Mouse (Mus musculus) lung, postnatal 0 days (tissue): ENCODE results near the gene Cox4i2. TPM values are rescaled to one million over a fixed set of nuclear protein-coding genes. Genes with fewer than 3 reads are reported as not detected.

ENCODE experiments used
- ATAC-seq: fragments of 200-750 bp; cut with Nextera tagmentation; 2 replicates; pipeline ENCODE4 v1.8.0; 2017; ENCODE audit warnings: moderate library complexity
- DNase-seq: peaks from one replicate; pipeline ENCODE4 v3.0.0-alpha.2; 2016; ENCODE audit warnings: low spot score
- H3K27ac ChIP-seq: fragments of 300-500 bp; sonication (generic); 2 replicates; pipeline ENCODE4 v1.5.1; 2014; ENCODE audit warnings: antibody characterized with exemption, mild to moderate bottlenecking, low read length, mixed read lengths
- H3K27me3 ChIP-seq: fragments of 300-500 bp; sonication (generic); replicated peaks from 2 replicates; pipeline ENCODE4 v1.6.1; 2014; ENCODE audit warnings: low read length, mixed read lengths; ENCODE audit not compliant: insufficient read depth
- H3K36me3 ChIP-seq: fragments of 300-500 bp; sonication (generic); 2 replicates; pipeline ENCODE4 v1.6.1; 2014; ENCODE audit warnings: low read length, mixed read lengths; ENCODE audit not compliant: insufficient read depth
- H3K4me1 ChIP-seq: fragments of 300-500 bp; sonication (generic); 2 replicates; pipeline ENCODE4 v1.6.1; 2014; ENCODE audit warnings: antibody characterized with exemption, low read depth, low read length, mixed read lengths; ENCODE audit not compliant: insufficient read depth
- H3K4me2 ChIP-seq: fragments of 300-500 bp; sonication (generic); replicated peaks from 2 replicates; pipeline ENCODE4 v1.6.1; 2014; ENCODE audit warnings: low read depth, mild to moderate bottlenecking, low read length, moderate library complexity, mixed read lengths
- H3K4me3 ChIP-seq: fragments of 300-500 bp; sonication (generic); 2 replicates; pipeline ENCODE4 v1.5.1; 2014; ENCODE audit warnings: low read depth, low read length
- H3K9ac ChIP-seq: fragments of 300-500 bp; sonication (generic); replicated peaks from 2 replicates; pipeline ENCODE4 v1.6.1; 2014; ENCODE audit warnings: low read depth, mild to moderate bottlenecking
- H3K9me3 ChIP-seq: fragments of 300-500 bp; sonication (generic); 2 replicates; pipeline ENCODE4 v1.6.1; 2016; ENCODE audit warnings: low read length, mixed read lengths
- CTCF ChIP-seq: IDR thresholded peaks from 2 replicates; pipeline ENCODE4 v1.5.1; 2016; ENCODE audit warnings: antibody characterized with exemption, mild to moderate bottlenecking
- EP300 ChIP-seq: IDR thresholded peaks from 2 replicates; pipeline ENCODE4 v1.6.1; 2016; ENCODE audit warnings: antibody characterized with exemption, mild to moderate bottlenecking, control low read depth
- WGBS: fragments of 180-500 bp; shearing (Covaris S2); extraction: QIAGEN DNeasy Blood & Tissue Kit; methylation state at CpG from one replicate; pipeline ENCODE4 v1.1.7; 2014; 5-methylcytosine and 5-hydroxymethylcytosine counted together
- polyA plus RNA-seq: library from polyadenylated mRNA; unstranded; fragments of >200 nt; fragmentation: Nextera tagmentation; extraction: Ambion mirVana; gene quantifications from 2 replicates; pipeline ENCODE4 v1.2.1, GENCODE M21; 2015

Gene Cox4i2
- polyA plus RNA-seq, 1 experiment from 2014 or later = 228 TPM

- no peaks in the 10 kb centered on the region for H3K27me3 ChIP-seq
- H3K36me3 ChIP-seq = no peaks in the 10 kb centered on the region
- ATAC-seq (peak; percentile 70), DNase-seq (peak; percentile 98)
- TF ChIP-seq CTCF (no peak), EP300 (peak; percentile 98)
- H3K4me2 ChIP-seq = peak overlapping the region; percentile 29; the same call in 1 of the 2 replicates
- H3K4me1 ChIP-seq = peaks cover 12% of the 10 kb centered on the region; the same call in 1 of the 2 replicates
- no peak overlapping the region for H3K9ac ChIP-seq
- peak overlapping the region; percentile 97 for H3K27ac ChIP-seq
- H3K9me3 ChIP-seq = no peaks in the 10 kb centered on the region
- no peak overlapping the region for H3K4me3 ChIP-seq
- 14% methylated on average over 13 of the region's 14 CpGs for WGBS
These were observed 12.6 kb upstream of the Cox4i2 start for GRCm38 (mm10) chr2:152741153-152742041.

DNA sequence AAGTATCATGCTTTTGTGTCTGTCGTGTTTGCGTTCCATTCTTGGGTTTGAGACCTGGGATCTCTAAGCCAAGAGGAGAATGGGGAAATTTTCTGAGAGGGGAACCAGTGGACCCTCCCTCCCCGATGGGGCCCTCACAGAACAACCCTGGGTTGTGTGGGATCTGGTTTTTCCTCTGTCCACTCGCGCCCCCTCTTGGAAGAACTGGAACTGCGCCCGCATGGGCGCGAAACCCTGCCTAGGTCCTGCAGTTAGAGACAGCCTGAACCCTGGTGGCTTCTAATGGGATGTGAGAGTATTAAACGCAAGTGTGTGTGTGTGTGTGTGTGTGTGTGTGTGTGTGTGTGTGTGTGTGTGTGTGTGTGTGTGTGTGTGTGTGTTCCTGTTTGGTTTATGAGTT, 11.5 kb upstream of the Cox4i2 start:
- H3K9me3 ChIP-seq = no peaks in the 10 kb centered on the region
- H3K27me3 ChIP-seq = no peaks in the 10 kb centered on the region
- TF ChIP-seq CTCF (peak; percentile 87), EP300 (no peak; the same call in 1 of the 2 replicates)
- peak overlapping the region; percentile 97 for H3K27ac ChIP-seq
- peaks cover 12% of the 10 kb centered on the region; the same call in 1 of the 2 replicates for H3K4me1 ChIP-seq
- ATAC-seq = peak; percentile 37
- 22% methylated on average over 9 of the region's 10 CpGs for WGBS
- peak overlapping the region; percentile 29; the same call in 1 of the 2 replicates for H3K4me2 ChIP-seq
- H3K36me3 ChIP-seq = no peaks in the 10 kb centered on the region
- H3K4me3 ChIP-seq = no peak overlapping the region
- peak; percentile 89 for DNase-seq
- no peak overlapping the region for H3K9ac ChIP-seq

DNA sequence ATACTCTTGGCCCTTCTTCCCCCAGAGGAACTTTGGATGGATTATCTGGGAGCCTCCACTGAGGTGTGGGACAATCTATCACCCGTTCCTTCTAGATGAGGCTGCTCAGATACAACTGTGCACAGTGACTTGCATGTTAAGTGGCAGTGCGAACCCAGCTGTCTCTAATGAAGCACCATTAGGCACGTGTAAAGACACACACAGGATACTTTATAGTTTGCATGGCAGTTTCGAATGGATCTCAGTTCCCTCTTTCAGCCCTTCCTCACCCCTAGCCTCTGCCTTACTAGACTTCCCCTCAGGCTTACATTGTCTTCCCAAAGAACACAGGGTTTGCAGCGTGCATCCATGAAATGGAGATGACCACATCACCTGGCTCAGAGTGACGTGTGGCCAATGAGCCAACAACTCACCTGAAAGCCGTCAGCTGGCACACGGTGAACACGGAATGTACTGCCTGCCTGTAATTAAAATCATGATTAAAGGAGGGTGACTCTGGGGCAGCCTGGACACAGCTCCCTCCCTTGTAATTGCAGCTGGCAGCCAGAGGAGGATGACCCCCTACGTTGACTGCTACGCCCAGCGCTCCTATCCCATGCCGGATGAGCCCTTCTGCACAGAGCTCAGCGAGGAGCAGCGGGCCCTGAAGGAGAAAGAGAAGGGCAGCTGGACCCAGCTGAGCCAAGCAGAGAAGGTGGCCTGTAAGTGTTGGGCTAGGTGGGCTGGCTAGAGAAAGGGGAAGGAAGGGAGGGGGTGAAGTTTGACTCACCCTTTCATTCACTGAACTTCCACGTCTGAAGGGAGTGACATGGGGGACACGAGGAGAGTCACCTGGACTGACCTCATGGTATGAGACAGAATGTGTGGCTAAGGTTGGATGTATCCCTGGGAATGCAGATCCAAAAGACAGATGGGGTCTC, 2.8 kb downstream of the Cox4i2 start:
- Histone ChIP-seq H3K36me3 (no peaks in the 10 kb centered on the region), H3K4me1 (peaks cover 8% of the 10 kb centered on the region; the same call in 1 of the 2 replicates), H3K9ac (no peak overlapping the region), H3K27me3 (no peaks in the 10 kb centered on the region), H3K9me3 (no peaks in the 10 kb centered on the region), H3K27ac (no peak overlapping the region), H3K4me2 (no peak overlapping the region), H3K4me3 (no peak overlapping the region)
- whole genome bisulfite sequencing = 81% methylated on average over 17 of the region's 17 CpGs
- ATAC-seq (no peak), DNase-seq (no peak)
- TF ChIP-seq CTCF = no peak
- no peak for TF ChIP-seq EP300

GRCm38 (mm10) chr2:152757478-152757877, 3.5 kb downstream of the Cox4i2 start:
- Histone ChIP-seq H3K4me1 (peaks cover 8% of the 10 kb centered on the region; the same call in 1 of the 2 replicates), H3K9ac (no peak overlapping the region), H3K27me3 (no peaks in the 10 kb centered on the region), H3K27ac (no peak overlapping the region), H3K9me3 (no peaks in the 10 kb centered on the region), H3K36me3 (no peaks in the 10 kb centered on the region), H3K4me3 (no peak overlapping the region), H3K4me2 (no peak overlapping the region)
- 41% methylated on average over 2 of the region's 2 CpGs for WGBS
- ATAC-seq = no peak
- TF ChIP-seq CTCF (no peak), EP300 (no peak)
- no peak for DNase-seq

DNA sequence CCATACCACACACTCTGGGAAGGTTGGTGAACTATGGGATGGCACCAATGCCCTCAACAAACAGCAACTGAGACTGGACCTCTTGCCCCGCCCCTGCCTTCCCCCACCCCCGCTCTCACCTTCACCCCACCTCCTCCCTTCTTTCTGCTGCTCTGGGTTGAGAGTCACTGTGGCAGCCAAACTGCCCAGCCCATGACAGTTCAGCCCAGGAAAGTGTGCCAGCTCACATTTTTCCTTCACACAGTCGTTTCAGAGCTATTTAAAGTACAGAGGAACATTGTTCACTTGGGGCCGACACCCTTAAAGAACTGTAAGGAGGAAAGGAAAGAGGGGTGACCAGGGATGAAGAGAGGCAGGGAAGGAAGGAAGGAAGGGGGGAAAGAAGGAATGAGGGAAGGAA, 4.4 kb downstream of the Cox4i2 start:
- H3K4me1 ChIP-seq = peaks cover 8% of the 10 kb centered on the region; the same call in 1 of the 2 replicates
- H3K27me3 ChIP-seq = no peaks in the 10 kb centered on the region
- DNase-seq = no peak
- H3K36me3 ChIP-seq = no peaks in the 10 kb centered on the region
- H3K4me3 ChIP-seq = no peak overlapping the region
- H3K4me2 ChIP-seq = no peak overlapping the region
- TF ChIP-seq EP300 (no peak), CTCF (no peak)
- WGBS = 17% methylated on average over 4 of the region's 4 CpGs
- no peak overlapping the region for H3K9ac ChIP-seq
- ATAC-seq = peak; percentile 43
- no peaks in the 10 kb centered on the region for H3K9me3 ChIP-seq
- no peak overlapping the region for H3K27ac ChIP-seq

DNA sequence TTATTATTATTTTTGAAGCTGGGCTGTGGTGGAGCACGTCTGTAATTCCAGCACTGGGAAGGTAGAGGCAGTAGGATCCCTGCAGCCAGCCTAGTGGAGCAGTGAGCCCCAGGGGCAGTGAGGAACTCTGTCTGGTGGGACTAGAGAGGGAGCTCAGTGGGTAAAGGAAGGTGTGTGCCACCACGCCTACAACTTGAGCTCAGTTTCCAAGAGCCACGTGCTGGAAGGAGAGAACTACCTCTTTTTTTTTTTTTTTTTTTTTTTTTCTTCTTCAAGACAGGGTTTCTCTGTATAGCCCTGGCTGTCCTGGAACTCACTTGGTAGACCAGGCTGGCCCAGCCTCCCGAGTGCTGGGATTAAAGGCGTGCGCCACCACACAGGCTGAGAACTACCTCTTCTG, 9.3 kb downstream of the Cox4i2 start:
- Histone ChIP-seq H3K9me3 (no peaks in the 10 kb centered on the region), H3K27ac (peak overlapping the region; percentile 73; the same call in 1 of the 2 replicates), H3K4me1 (peaks cover 11% of the 10 kb centered on the region), H3K36me3 (no peaks in the 10 kb centered on the region), H3K4me2 (peak overlapping the region; percentile 49; the same call in 1 of the 2 replicates), H3K27me3 (no peaks in the 10 kb centered on the region), H3K4me3 (no peak overlapping the region), H3K9ac (no peak overlapping the region)
- no peak; the same call in 1 of the 2 replicates for ATAC-seq
- TF ChIP-seq EP300 (no peak), CTCF (no peak)
- DNase-seq = no peak
- WGBS = 73% methylated on average over 6 of the region's 6 CpGs
